Mouse (Mus musculus) kidney, adult 11 months (tissue): Measurements from ENCODE around the gene Rnf141.

Experiments used
- DNase-seq: peaks from one replicate; pipeline ENCODE4 v3.0.0; 2022

Rnf141 gene

GRCm38 (mm10) chr7:110792201-110792600, 52.1 kb downstream of the Rnf141 start:
- no peak for DNase-seq

GRCm38 (mm10) chr7:110790878-110791277, 53.4 kb downstream of the Rnf141 start:
- peak; percentile 35 for DNase-seq

- DNase-seq, result peak; percentile 58
Measured at GRCm38 (mm10) chr7:110787310-110787709, 56.9 kb downstream of the Rnf141 start.

GRCm38 (mm10) chr7:110785741-110786146, 58.5 kb downstream of the Rnf141 start:
- peak; percentile 79 for DNase-seq

- DNase-seq, result peak; percentile 43
Measured at GRCm38 (mm10) chr7:110784965-110785364, 59.3 kb downstream of the Rnf141 start.

DNA sequence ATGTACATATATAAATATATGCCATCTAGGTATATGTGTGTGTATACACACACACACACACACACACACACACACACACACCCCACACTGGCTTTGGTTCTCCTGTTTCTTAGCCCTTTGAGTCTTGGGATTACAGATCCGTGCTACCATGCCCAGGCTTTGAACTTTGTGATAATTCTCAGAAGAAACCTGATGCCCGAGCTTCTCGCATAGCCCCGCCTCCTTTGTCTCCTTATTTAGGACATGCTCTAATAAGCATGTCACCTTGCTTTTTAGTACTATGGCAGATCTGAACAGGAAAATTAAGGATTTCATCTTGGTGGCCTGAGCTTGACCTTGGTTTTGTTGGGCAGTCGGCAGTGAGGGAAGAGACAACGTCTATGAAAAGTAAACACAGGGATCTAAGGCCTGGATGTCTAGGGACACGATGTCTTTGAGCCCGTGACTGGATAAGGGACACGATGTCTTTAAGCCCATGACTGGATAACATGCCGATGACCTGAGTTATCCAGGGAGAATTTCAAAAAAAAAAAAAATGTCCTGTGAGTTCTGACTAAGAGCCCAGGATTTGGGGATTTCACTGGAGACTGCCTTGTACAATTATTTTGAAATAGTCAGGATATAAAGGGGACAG, 61.3 kb downstream of the Rnf141 start:
- DNase-seq, result no peak

DNA sequence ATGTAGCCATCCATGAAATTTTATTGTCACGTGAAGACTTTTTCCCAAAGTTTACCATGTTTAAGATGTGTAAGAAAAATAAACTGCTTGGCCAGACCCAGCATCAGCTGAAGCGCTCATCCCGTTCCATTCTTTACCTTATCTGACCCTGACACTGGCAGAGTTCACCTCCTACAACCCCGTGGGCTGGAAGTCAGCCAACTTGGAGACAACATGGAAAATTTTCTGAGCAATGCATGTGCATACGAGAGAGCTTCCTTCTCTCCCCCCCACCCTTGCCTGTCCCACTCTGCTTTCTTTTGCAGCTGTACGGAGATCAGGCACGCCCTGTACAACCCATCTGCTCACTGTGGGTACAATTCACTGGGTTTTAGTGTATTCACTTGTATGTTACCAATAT, 62.1 kb downstream of the Rnf141 start:
- DNase-seq, result peak; percentile 36

- DNase-seq, result no peak
Measured at GRCm38 (mm10) chr7:110781231-110781711, 63.0 kb downstream of the Rnf141 start.

- DNase-seq, result no peak
Measured at GRCm38 (mm10) chr7:110780520-110780919, 63.7 kb downstream of the Rnf141 start.

- DNase-seq, result no peak
Measured at GRCm38 (mm10) chr7:110779605-110780111, 64.6 kb downstream of the Rnf141 start.

GRCm38 (mm10) chr7:110778933-110779332, 65.3 kb downstream of the Rnf141 start:
- no peak for DNase-seq

GRCm38 (mm10) chr7:110777146-110778001, 66.9 kb downstream of the Rnf141 start:
- DNase-seq, result no peak

DNA sequence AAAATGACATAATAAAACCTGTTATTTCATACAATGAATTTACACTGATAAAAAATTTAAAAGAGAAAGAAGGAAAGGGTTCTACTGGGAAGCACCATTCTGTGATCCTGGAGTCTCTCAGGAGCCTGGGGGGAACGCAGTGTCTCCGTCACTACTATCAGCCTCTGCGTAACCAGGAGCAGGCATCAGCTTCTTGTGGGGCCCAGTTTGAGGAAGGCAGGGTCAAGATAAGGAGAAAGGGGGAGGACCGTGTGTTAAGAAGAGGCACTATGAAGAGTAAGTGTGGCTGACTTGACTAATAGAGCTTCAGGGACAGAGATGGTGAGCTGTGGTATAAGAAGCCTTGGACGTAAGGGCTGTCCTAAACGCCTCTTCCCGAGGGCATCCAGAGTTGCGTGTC, 69.6 kb downstream of the Rnf141 start:
- no peak for DNase-seq

DNA sequence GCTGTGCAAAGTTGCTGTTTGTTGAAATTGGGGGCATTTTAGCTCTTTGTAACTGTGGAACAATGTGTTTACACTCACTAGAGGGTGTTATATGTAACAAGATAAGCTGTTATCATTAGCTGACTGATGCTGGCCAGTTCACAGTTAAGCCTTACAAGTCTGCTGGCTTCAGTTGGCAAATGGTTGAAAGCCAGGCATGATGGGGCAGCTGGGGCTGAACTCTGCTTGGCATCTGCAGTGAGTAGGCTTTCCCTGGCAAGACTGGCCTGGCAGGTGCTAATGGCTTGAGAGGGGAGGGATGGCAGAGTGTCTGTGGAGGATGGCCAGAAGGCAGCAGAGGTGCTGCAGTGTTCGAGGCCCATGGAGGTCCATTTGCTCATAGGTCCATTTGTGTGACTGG, 70.2 kb downstream of the Rnf141 start:
- peak; percentile 52 for DNase-seq

DNA sequence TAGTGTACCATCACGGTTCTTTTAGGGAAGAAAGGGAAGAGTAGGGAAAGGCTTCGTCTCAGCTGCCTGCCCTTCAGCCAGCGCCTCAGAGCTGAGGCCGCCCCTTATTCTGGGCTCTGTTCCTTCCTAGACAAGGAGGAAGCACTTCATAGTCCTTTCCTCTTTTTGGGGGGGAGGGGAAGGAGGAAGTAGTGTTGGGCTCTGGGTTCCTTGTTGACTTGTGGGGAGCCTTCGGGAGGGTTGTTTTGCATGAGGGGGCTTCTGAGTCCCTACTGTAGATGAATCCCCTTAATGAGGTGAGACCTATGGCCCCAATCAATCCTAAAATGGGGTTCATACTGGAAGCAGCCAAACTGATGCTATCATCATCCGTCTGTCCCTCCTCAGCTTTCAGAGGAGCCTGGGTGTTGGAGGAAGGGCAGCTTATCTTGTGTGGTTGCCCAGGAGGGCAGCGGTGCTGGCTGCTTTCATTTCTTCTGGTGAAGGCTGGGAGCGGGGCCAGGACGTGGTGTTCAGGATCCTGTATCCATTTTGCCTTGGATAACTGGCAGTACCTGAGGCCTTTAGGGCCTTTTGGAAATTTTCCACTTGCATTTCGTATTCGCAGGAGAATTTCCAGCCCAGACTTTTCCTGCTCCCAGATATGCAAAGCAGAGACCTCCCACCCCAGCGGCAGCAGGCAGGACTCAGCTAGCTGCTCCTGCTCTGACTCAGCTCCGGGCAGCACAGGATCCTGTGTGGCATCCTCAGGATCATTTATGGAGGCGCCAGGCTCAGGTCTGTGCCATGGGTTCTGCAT, 70.9 kb downstream of the Rnf141 start:
- DNase-seq, result peak; percentile 89

GRCm38 (mm10) chr7:110772343-110772742, 71.9 kb downstream of the Rnf141 start:
- peak; percentile 67 for DNase-seq

DNA sequence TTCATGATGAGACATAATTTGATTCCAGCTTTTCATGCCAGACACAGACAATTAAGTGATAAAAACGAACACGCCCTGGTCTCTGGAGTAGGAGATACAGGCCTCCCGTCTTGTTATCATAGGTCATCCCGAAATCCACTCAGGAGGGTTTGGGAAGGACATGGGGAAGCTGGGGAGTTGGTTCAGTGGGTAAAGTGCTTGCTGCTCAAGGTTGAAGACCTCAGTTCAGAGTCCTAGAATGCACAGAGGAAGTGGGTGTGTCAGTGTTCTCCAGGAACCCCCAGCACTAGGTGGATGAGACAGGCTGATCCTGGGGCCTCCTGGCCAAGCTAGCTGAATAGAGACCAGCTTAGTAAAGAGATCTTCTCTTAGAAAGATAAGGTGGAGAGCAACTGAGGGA, 73.3 kb downstream of the Rnf141 start:
- no peak for DNase-seq

DNA sequence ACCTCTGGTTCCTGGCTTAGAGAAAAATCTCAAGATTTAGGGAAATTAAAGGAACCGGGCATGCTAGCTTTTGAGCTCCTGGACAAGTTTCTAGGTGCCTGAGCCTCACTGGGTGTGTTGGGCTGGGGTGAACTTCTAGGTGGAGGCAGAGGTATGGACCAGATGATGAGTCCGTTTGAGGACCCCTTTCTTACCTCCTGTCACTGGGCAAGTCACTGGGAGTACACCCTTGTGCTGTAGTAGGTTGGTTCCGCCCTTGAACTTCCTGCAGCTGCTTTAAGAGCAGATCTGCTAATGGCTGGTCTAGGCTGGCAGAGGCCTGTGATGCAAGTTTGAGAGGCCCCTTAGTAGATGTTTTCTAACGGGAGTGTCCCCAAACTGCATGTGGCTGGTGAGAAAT, 75.2 kb downstream of the Rnf141 start:
- DNase-seq, result peak; percentile 64

DNA sequence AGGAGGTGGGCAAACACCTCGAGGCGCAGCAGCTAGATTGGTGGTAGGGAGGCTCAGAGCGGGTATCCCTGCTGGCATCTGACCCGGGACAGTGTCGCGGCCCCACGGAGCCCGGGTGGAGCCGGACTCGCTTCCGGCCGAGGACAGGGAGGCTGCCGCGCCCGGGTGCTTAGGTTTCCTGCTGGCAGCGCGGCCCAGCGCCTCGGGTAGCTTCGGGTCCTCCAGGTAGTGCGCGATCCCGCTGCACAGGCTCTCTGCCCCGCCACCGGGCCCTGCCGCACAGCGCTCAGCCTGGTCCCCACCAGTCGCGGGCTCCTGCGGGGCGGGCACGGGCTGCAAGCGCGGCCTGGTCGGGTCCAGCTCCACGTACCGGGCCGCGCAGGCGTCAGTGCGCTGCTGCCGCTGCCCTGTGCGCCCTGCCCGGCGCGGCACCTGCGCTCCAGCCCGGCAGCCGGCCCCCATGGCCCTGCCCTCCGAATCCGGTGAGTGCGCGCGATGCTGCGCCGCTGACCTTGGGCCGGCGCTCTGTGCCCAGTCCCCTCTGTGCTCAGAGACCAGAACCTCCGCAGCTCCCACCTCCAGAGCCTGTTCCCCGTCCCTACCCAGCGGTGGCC, 75.7 kb downstream of the Rnf141 start:
- DNase-seq, result peak; percentile 44

DNA sequence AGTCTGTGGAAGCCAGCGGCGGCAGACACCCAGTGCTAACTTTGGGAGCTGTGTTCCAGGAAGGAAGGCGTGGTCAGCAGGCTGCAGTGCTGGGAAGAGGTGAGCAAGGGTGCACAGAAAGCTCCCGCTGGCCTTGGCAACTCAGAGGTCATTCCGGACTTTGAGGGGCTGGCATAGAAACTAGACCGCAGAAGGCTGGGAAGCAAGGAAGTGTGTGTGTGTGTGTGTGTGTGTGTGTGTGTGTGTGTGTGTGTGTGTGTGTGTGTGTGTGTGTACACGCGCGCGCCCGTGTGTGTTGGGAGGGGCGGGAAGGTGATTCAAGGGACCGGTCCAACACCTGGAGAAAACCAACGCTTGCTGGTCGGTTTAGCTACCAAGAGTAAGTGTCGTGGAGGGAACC, 76.3 kb downstream of the Rnf141 start, which contains the start of gene Ampd3:
Gene Ampd3, plus strand, starts transcription at position 206 of the 400 bp plus-strand sequence.
- peak; percentile 74 for DNase-seq

DNA sequence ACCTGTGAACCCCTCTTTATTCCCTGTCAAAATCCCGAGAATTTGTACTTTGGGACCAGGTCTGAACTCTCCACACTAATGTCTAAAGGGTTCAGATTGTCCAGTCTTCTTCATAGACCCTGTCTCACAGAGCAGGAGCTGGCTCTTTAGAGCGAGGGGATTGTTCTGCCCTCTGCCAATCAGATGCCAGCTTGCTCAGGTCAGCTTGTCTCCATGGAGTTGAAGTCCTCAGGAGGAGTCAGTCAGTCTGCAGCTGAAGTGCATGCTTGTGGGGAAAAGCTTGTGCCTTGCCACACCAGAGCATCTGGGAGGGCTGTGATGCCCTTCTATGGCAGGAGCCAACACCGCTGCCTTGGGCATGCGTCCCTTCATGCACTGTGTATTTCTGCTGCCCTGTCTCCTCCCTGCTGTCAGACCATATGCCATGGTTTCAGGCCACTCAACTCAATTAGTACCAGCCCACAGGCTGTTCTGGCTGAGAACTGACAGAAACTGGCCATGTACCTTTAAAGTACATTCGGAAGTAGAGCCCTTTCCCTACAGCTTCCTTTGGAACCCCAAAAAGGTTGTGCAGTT, 81.6 kb downstream of the Rnf141 start:
- no peak for DNase-seq

DNA sequence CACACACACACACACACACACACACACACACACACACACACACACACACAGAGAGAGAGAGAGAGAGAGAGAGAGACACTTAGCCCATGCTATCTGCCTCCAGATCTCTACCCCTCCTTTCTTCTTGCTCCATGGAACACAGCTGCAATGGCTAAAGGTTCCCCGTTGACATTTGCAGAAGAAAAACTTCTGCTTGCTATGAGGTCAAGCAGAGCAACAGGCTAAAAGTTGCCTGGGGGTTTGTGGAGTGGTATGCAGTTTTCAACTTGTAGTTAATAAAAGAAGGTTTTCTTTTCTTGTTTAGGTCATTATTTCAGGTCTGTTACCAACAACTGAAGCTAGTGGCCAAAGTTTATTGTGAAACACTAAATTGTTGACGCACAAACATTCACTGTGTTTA, 87.8 kb downstream of the Rnf141 start:
- DNase-seq, result no peak
